Mouse (Mus musculus) limb, embryonic 10.5 days (tissue): ENCODE data around the gene N4bp2. TPM values are rescaled to one million over a fixed set of nuclear protein-coding genes. Genes with fewer than 3 reads are reported as not detected.

Experiments used
- polyA plus RNA-seq: library from polyadenylated mRNA; unstranded; fragments of >200 nt; fragmentation: Nextera tagmentation; extraction: Ambion mirVana; gene quantifications from 2 replicates; pipeline ENCODE4 v1.2.1, GENCODE M21; 2016

N4bp2 gene
- polyA plus RNA-seq, 1 experiment from 2014 or later: 39.8 TPM

Other genes with a start within 250 kb of the N4bp2 start
- gene Smim14, start 226.3 kb upstream of the N4bp2 start, polyA plus RNA-seq: 44.1 and 67.0 TPM in 2 replicates
- gene Ube2k, start 226.3 kb upstream of the N4bp2 start, polyA plus RNA-seq: 218 and 228 TPM in 2 replicates
- 90.8 and 102 TPM in 2 replicates for gene Pds5a, start 65.2 kb upstream of the N4bp2 start, polyA plus RNA-seq
- gene Rhoh, start 97.7 kb downstream of the N4bp2 start, polyA plus RNA-seq: 0.16 and 0.19 TPM in 2 replicates
- gene Chrna9, start 171.4 kb downstream of the N4bp2 start, polyA plus RNA-seq: 0.23 TPM in 1 of 2 replicates, not detected in the other
- gene 9130230L23Rik, start 240.8 kb downstream of the N4bp2 start, polyA plus RNA-seq: 0.10 and 0.11 TPM in 2 replicates